Mouse (Mus musculus) testis, adult 2 months (tissue): ENCODE measurements around the gene Clhc1.

Experiments
- CTCF ChIP-seq: fragments of 200-500 bp; IDR thresholded peaks from 2 replicates; pipeline ENCODE4 v1.5.1; 2012; ENCODE audit warnings: low read depth, mild to moderate bottlenecking, inconsistent platforms, low read length, moderate library complexity; ENCODE audit not compliant: control insufficient read depth, insufficient read depth, insufficient replicate concordance
- POLR2A ChIP-seq: fragments of 200-500 bp; IDR thresholded peaks from 2 replicates; pipeline ENCODE4 v1.6.1; 2012; ENCODE audit warnings: low read depth, mild to moderate bottlenecking, inconsistent platforms, low read length, moderate library complexity; ENCODE audit not compliant: control insufficient read depth

DNA sequence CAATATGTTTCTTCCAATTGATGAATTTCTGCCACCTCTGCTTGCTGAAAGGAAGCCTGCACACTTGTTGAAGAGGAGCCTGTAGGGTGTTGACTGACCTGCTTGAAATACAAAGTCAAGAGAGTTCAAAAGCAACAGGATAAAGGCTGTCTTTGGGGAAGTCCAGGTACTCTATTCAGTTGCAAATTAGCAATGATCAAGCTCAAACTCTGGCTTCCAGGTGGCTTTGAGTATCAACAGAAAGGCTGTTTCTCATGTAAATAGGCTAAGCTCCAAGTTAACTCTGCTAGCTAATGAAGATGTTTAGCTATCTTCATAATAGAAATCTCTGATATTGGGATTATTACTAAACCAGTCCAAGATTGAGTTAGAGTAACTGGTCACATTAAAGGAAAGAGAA, 49.4 kb downstream of the Clhc1 start:
- no peak for TF ChIP-seq POLR2A
- TF ChIP-seq CTCF, result no peak
